Mouse (Mus musculus) heart, postnatal 0 days (tissue): ENCODE measurements around the gene Dcun1d5. TPM values are rescaled to one million over a fixed set of nuclear protein-coding genes. Genes with fewer than 3 reads are reported as not detected.

Experiments
- ATAC-seq: fragments of 200-750 bp; cut with Nextera tagmentation; 2 replicates; pipeline ENCODE4 v1.8.0; 2017; ENCODE audit warnings: low read depth, moderate number of reproducible peaks, moderate library complexity; ENCODE audit not compliant: insufficient read depth
- DNase-seq: peaks from one replicate; pipeline ENCODE4 v3.0.0-alpha.2; 2016; ENCODE audit warnings: low spot score
- H3K27ac ChIP-seq: fragments of 300-500 bp; sonication (generic); 2 replicates; pipeline ENCODE4 v1.5.1; 2014; ENCODE audit warnings: low read depth, mild to moderate bottlenecking
- H3K27me3 ChIP-seq: fragments of 300-500 bp; sonication (generic); 2 replicates; pipeline ENCODE4 v1.6.1; 2014; ENCODE audit warnings: low read length, mixed read lengths; ENCODE audit not compliant: control insufficient read depth, insufficient read depth
- H3K36me3 ChIP-seq: fragments of 300-500 bp; sonication (generic); replicated peaks from 2 replicates; pipeline ENCODE4 v1.6.1; 2014; ENCODE audit warnings: low read length, mixed read lengths; ENCODE audit not compliant: control insufficient read depth, insufficient read depth
- H3K4me1 ChIP-seq: fragments of 300-500 bp; sonication (generic); 2 replicates; pipeline ENCODE4 v1.6.1; 2014; ENCODE audit warnings: antibody characterized with exemption; ENCODE audit not compliant: control insufficient read depth, insufficient read depth
- H3K4me2 ChIP-seq: fragments of 300-500 bp; sonication (generic); 2 replicates; pipeline ENCODE4 v1.6.1; 2014; ENCODE audit warnings: low read depth, mild to moderate bottlenecking, low read length, moderate library complexity
- H3K4me3 ChIP-seq: fragments of 300-500 bp; sonication (generic); 2 replicates; pipeline ENCODE4 v1.5.1; 2014; ENCODE audit warnings: low read depth, low read length
- H3K9ac ChIP-seq: fragments of 300-500 bp; sonication (generic); replicated peaks from 2 replicates; pipeline ENCODE4 v1.6.1; 2014; ENCODE audit warnings: low read depth, low read length, mixed read lengths
- H3K9me3 ChIP-seq: fragments of 300-500 bp; sonication (generic); replicated peaks from 2 replicates; pipeline ENCODE4 v1.6.1; 2016; ENCODE audit warnings: low read length; ENCODE audit not compliant: control insufficient read depth
- CTCF ChIP-seq: IDR thresholded peaks from 2 replicates; pipeline ENCODE4 v1.5.1; 2016; ENCODE audit warnings: antibody characterized with exemption, control low read depth, low read depth
- EP300 ChIP-seq: IDR thresholded peaks from 2 replicates; pipeline ENCODE4 v1.6.1; 2016; ENCODE audit warnings: antibody characterized with exemption, low read depth
- WGBS: fragments of 180-500 bp; shearing (Covaris S2); extraction: QIAGEN DNeasy Blood & Tissue Kit; methylation state at CpG from one replicate; pipeline ENCODE4 v1.1.7; 2014; 5-methylcytosine and 5-hydroxymethylcytosine counted together
- polyA plus RNA-seq: library from polyadenylated mRNA; unstranded; fragments of >200 nt; fragmentation: Nextera tagmentation; extraction: Ambion mirVana; gene quantifications from 2 replicates; pipeline ENCODE4 v1.2.1, GENCODE M21; 2015
- total RNA-seq: library from RNA; depleted of rRNA; stranded (reverse); fragments of >200 nt; gene quantifications from 2 replicates; pipeline ENCODE4 v1.2.3, GENCODE M21; 2014; ENCODE audit warnings: low replicate concordance

Gene Dcun1d5
- total and polyA plus RNA-seq, 2 experiments from 2014 or later: 50.6 to 86.1 TPM

DNA sequence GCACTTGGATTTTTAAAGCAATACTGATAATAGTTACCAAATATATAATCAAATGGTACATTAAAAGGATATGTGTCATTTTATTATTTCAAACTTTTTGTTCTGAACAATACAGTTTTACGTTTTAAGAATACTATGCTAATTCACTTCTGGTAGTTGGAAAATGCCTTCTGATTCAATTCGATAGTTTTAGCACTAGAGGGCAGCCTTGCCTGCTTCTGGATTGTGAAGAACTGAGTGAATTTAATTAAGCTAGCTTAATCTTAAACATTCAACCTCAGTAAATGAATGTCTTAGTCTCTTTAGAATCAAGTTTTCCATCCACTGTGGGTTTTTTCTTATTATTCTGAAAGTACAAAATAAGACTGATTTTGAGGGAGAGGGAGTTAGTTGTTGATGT lies 31.9 kb downstream of the Dcun1d5 start:
- WGBS: 45% methylated on average over 2 of the region's 2 CpGs
- Histone ChIP-seq H3K4me2 (no peak overlapping the region), H3K4me1 (no peaks in the 10 kb centered on the region), H3K9ac (no peak overlapping the region), H3K27ac (no peak overlapping the region), H3K27me3 (no peaks in the 10 kb centered on the region), H3K36me3 (no peaks in the 10 kb centered on the region; the same call in 1 of the 2 replicates), H3K9me3 (no peaks in the 10 kb centered on the region), H3K4me3 (no peak overlapping the region)
- no peak for ATAC-seq
- TF ChIP-seq EP300: no peak
- peak; percentile 53 for TF ChIP-seq CTCF
- no peak for DNase-seq

- Histone ChIP-seq H3K4me2 (no peak overlapping the region), H3K36me3 (no peaks in the 10 kb centered on the region), H3K9me3 (no peaks in the 10 kb centered on the region), H3K4me3 (no peak overlapping the region), H3K27ac (no peak overlapping the region), H3K27me3 (no peaks in the 10 kb centered on the region), H3K4me1 (no peaks in the 10 kb centered on the region), H3K9ac (no peak overlapping the region)
- TF ChIP-seq EP300: no peak
- no peak for TF ChIP-seq CTCF
- WGBS: 85% methylated on average over 5 of the region's 5 CpGs
- no peak for ATAC-seq
- DNase-seq: peak; percentile 12
Measured at GRCm38 (mm10) chr9:7221024-7221423, 36.7 kb downstream of the Dcun1d5 start.

- Histone ChIP-seq H3K4me2 (no peak overlapping the region), H3K9ac (no peak overlapping the region), H3K4me1 (no peaks in the 10 kb centered on the region), H3K4me3 (no peak overlapping the region), H3K36me3 (no peaks in the 10 kb centered on the region), H3K9me3 (no peaks in the 10 kb centered on the region), H3K27ac (no peak overlapping the region), H3K27me3 (no peaks in the 10 kb centered on the region)
- WGBS: 68% methylated on average over 7 of the region's 7 CpGs
- TF ChIP-seq EP300: no peak
- TF ChIP-seq CTCF: no peak
- no peak for DNase-seq
- no peak for ATAC-seq
Measured at GRCm38 (mm10) chr9:7221460-7221859, 37.1 kb downstream of the Dcun1d5 start.

DNA sequence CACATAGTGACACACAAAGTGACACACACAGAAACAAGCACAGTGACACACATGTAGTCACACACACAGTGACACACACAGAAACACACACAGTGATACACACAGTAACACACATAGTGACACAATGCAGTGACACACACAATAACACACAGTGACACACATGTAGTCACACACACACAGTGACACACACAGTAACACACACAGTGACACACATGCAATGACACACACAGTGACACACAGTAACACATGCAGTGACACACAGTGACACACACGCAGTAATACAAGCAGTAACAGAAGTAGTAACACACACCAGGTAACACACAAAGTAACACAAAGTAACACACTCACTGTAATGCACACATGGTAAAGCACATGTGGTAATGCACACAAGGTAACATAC lies 54.3 kb downstream of the Dcun1d5 start:
- DNase-seq (no peak), ATAC-seq (no peak)
- no peak overlapping the region for H3K9ac ChIP-seq
- H3K4me2 ChIP-seq: no peak overlapping the region
- H3K9me3 ChIP-seq: no peaks in the 10 kb centered on the region
- H3K4me1 ChIP-seq: no peaks in the 10 kb centered on the region
- no peaks in the 10 kb centered on the region for H3K36me3 ChIP-seq
- H3K27ac ChIP-seq: no peak overlapping the region
- no peak for TF ChIP-seq CTCF
- TF ChIP-seq EP300: no peak
- 87% methylated on average over 1 of the region's 1 CpGs for WGBS
- H3K27me3 ChIP-seq: no peaks in the 10 kb centered on the region
- no peak overlapping the region for H3K4me3 ChIP-seq

- H3K36me3 ChIP-seq: no peaks in the 10 kb centered on the region
- no peak overlapping the region for H3K4me3 ChIP-seq
- DNase-seq (no peak), ATAC-seq (no peak)
- no peak overlapping the region for H3K27ac ChIP-seq
- no peak overlapping the region for H3K9ac ChIP-seq
- no peak overlapping the region for H3K4me2 ChIP-seq
- H3K9me3 ChIP-seq: no peaks in the 10 kb centered on the region
- WGBS: 86% methylated on average over 2 of the region's 2 CpGs
- TF ChIP-seq EP300 (no peak), CTCF (no peak)
- H3K27me3 ChIP-seq: no peaks in the 10 kb centered on the region
- H3K4me1 ChIP-seq: no peaks in the 10 kb centered on the region
Measured at GRCm38 (mm10) chr9:7239967-7240366, 55.6 kb downstream of the Dcun1d5 start.
